Mouse (Mus musculus): ENCODE data around the gene Glo1.
"Not testable (repeated sequence)": the region's sequence is repeated elsewhere in the genome, so short reads cannot be mapped to it uniquely, and the experiment has no call there.

The Glo1 gene

GRCm38 (mm10) chr17:30626719-30627118, at the start of gene Glo1:
TSS of gene Glo1 (minus strand) at chr17:30626871.
- not testable (repeated sequence) for DNase-seq

DNA sequence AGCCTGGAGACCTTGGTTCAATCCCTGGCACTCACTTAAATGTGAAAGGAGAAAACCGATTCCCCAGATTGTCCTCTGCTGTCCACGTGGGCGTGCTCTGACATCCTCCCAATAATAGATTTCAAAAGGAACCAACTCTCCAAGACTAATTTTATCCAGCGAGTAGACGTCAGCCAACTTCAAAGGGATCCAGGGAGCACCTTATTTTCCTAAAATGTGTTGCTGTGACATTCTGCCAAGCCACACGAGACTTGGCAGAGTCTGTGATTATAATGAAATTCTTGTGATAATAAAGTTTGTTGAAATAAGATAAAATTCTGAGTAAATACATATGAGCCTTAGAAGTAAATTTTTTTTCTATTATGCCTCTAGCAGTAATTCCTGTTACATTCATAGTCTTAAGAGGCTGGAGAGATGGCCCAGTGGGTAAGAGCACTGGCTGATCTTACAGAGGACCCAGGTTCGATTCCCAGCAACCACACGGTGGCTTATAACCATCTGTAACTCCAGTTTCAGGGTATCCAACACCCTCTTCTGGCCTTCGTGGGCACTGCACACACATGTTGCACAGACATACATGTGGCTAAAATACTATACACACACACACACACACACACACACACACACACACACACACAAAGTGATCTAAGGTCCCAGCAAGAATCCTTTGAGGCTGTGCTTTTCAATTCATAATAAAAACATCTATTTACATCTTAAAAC, 48.5 kb upstream of the Glo1 start:
- DNase-seq: no peak

DNA sequence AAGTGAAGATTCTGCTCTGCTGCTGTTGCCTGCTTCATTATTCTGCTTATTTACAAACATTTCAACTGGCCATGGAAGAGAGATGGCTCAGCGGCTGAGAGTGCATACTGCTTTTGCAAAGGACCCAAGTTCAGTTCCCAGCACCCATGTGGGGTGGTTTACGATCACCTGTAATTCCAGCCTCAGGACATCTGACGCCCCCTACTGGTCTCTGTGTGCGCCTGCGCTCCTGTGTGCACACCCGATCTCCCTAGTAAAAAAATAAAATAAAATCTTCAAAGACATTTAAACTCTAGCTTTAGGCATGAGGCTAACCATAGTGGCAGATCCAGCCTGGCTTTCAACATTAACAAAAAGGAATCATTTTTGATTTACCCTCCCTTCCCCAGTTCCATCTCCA, 46.4 kb upstream of the Glo1 start:
- DNase-seq: no peak

DNA sequence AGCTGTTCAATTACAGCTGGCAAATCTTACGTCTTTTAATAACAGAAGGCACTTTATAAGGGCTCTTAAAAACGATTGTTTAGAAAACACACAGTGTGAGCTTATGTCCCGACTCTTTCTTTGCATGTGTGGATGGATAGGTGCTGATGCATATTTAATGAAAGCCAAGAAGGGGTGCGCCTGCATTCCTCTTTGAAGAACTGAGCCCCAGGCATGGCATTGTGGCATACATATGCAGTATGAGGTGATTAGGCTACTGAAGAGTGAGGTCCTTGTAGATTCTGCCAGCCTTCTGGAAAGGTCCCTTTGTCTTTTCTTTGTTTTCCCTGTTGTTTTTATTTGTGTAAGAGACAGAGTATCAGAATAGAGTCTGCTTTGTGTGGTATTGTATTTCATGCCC, 45.9 kb upstream of the Glo1 start:
- DNase-seq: no peak

DNA sequence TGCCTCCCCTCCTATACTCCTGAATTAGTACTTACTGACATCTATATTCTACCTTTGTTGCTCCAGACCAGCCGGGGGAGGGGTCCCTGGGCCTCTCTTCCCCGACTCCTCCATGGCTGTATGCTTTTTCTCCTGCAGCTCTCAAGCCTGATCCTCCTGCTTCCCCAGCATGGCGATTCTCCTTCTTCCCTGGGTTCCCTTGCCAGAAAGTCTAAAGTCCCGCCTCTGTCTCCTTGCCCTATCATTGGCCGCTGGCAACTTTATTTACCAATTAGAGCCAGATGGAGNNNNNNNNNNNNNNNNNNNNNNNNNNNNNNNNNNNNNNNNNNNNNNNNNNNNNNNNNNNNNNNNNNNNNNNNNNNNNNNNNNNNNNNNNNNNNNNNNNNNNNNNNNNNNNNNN, 38.2 kb upstream of the Glo1 start:
- DNase-seq: no peak

DNA sequence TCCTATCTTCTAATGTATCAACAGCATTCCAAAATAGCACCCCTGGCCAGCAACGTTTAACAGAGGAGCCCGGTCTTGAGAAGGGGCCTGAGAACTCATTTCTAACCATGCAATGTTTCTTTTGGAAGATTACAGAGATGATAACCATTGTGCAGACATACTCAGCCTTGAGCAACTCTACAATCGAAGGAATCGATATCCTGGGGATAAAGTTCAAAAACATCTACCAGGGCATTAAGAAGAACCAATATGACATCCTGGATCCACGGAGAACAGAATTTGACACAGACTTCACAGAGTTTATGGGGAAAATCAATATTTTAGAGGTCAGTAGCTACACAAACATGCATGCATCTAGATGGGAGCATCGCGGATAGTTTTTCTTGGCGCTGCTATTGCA, 36.5 kb upstream of the Glo1 start:
- no peak for DNase-seq

GRCm38 (mm10) chr17:30662131-30662530, 35.5 kb upstream of the Glo1 start:
- no peak for DNase-seq

- peak; percentile 76 for DNase-seq
These were observed 31.5 kb upstream of the Glo1 start for GRCm38 (mm10) chr17:30658152-30658544.

DNA sequence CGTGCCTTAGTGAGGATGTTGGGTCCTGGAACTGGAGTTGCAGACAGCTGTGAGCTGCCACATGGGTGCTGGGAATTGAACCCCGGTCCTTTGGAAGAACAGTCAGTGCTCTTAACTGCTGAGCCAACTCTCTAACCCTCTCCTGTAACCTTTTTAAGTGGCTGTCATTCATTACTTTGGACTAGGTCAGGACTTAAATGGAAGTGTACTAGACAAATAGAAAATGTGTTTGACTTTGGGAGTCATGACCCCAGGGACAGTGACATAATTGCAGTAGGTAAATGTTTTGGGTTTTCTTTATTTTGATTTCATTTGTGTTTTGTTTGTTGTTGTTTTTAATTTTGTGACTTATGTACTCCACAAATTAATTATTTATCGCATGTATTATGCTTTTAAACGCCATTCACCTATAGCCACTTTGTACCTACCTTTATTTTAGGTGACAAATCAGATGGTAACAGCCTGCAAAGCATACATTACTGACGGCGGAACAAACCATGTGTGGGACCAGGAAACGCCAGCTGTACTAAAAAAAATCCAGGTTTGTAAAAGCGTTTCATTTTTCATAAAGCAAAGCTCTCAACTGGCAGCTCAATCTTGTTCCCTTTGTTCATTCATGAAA, 31.0 kb upstream of the Glo1 start:
- DNase-seq: no peak

DNA sequence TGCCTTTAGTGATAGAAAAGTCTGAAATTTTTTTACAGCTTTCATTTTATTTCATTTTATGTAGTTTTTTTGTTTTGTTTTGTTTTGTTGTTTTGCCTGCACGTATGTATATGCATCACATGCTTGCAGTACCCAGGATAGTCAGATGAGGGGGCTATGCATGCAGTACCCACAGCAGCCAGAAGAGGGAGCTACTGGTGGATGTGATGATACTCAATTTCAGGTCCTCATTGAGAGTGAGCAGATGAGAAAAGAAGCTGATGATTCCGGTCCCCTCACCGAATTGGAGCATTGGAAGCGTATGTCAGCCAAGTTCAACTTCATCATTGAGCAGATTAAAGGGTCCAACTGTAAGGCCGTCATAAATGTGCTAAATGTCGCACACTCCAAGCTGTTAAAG, 26.3 kb upstream of the Glo1 start:
- no peak for DNase-seq

DNA sequence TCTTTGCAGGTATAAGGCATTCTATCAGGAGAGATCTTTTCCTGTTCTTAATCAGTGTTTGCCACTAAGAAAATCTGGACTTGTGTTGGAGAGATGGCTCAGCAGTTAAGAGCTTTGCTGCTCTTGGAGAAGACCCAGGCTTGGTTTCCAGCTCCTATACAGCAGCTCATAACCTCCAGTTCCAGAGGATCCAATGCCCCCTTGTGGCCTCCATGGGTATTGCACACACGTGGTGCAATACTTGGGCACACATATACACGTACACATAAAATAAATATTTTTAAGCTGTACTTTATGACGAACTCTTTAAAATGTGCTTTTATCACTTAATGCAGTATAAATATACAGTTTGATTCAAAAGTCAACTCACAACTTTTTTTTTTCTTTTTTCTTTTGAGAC, 22.1 kb upstream of the Glo1 start:
- no peak for DNase-seq

- no peak for DNase-seq
These were observed 14.2 kb upstream of the Glo1 start for GRCm38 (mm10) chr17:30640896-30641295.

DNA sequence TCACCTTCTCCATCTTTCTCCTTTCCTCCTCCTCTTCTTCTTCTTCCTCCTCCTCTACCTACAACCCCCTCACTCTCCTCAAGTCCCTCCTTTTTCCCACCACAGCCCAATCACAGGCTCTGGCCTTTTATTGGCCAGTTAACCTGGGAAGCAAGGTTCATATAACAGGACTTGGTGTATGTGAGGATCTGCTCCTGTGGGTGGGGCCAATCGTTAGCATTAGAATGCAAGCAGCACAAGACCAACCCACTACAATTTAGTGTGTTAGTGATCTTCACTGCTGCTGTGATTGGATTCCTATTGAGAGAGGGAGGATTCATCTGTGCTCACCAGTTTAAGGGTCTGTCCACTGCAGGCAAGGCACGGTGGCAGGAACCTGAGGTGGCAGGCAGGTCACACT, 12.3 kb upstream of the Glo1 start:
- DNase-seq: no peak

GRCm38 (mm10) chr17:30637714-30638113, 11.0 kb upstream of the Glo1 start:
- no peak for DNase-seq

- DNase-seq: no peak
These were observed 8.7 kb upstream of the Glo1 start for GRCm38 (mm10) chr17:30635367-30635766.

- DNase-seq: not testable (repeated sequence)
These were observed 2.5 kb downstream of the Glo1 start, which contains the start of gene Dnah8 for GRCm38 (mm10) chr17:30624132-30624531. TSS of gene Dnah8 (plus strand) at chr17:30624354.

- DNase-seq: no peak
These were observed 3.5 kb downstream of the Glo1 start for GRCm38 (mm10) chr17:30623200-30623599.

GRCm38 (mm10) chr17:30621450-30621849, 5.2 kb downstream of the Glo1 start:
- no peak for DNase-seq

DNA sequence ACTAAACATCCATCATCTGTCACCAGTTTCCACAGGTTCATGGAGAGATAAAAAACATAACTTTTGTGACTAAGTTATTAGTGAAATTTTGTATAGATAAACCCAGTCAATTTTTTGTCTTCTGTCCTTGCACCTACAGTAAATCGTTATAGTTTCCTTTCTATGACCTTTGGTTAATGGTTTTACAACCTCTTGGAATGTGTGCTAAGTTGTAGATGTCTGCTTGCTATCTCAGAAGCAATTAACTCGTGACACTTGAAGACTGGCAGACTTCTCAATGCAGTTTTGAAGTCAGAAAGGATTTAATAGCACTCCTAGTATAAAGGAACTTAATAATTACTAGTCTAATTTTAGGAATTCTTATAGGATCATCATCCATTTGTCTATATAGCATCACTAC, 6.1 kb downstream of the Glo1 start:
- no peak for DNase-seq

- no peak for DNase-seq
These were observed 7.5 kb downstream of the Glo1 start for GRCm38 (mm10) chr17:30619153-30619552.

DNA sequence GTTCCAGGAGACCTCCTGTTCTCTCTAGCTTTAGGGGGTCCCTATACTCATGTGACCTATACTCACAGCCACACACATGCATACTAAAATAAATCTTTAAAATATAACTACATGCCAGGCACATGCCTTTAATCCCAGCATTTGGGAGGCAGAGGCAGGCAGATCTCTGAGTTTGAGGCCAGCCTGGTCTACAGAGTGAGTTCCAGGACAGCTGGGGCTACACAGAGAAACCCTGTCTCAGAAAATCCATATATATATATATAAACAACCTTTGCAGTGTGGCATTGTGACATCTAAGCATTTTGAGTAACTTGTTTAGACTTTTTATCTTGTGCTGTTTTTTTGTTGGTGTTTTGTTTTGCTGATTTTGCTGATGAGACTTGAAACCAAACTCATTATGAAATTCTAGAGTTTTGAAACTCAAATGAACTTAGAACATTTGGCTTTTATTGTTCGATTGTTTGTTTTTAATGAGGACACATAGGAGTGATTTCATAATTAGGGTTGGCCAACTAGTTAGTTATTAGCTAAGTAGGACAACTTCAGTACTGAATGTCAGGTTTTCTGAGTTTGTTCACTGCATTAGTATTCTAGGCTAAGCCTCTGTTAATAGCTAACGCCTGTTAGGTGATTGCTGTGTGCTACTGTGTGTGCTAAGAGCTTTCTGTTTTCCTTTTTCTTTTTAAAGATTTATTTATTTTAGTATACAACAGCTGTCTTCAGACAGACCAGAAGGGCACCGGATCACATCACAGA, 8.4 kb downstream of the Glo1 start:
- DNase-seq: no peak

DNA sequence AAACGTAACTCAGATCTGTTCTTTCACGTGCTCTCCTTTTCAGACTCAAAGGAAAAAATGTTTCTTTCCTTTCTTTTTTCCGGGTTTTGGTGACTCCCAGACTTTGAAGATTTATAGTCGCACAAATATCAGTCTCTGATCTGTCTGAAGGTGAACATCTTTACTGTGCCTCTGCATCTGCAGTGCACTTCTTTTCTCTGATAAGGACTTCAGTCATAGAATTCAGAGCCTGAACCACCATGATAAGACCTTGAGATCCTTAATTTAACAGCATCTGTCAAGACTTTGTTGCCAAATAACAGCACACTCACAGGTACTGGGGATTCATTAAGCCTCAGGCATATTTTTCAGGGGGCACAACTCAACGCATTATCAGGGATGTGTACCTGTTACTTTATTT, 10.5 kb downstream of the Glo1 start:
- no peak for DNase-seq

DNA sequence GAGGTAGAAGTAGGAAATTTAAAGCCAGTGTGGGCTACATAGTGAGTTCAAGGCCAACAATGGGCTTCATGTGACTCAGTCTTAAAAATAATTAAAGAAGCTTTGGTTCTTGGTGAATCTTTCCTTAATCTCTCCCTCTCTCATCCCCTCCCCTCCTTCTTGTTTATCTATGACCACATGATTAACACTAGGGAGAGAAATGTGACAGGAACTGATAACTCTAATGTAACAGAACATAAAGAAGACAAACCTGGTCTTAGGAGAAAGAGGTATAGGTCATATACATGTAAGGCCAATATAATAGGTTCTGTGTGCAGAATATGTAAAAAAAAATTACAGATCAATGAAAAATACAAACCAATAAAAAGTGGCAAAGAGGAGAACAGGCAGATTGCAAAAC, 13.3 kb downstream of the Glo1 start:
- no peak for DNase-seq
